Comparison of ENCODE assay signal across 17 mouse cellular contexts in the genomic region with DNA sequence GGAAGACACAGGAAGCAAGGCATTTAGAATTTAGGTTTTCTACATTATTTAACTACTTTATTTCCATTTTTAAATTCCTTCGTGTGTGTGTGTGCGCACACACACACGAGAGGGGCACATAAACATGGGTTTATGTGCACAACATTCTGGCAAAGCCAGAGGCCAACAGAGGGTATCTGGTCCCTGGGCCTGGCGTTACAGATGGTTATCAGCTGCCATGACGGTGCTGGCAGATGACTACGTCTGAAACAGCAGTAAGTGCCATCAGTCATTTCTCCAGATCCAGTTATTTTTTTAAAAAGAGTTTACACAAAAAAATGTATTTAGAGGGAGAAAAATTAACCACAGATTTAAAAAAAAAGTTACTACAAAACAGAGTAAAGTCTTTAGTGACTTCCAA. TPM values are rescaled to one million over a fixed set of nuclear protein-coding genes. Genes with fewer than 3 reads are reported as not detected.
DNase-seq lines count a peak whose midpoint lies in the region; ATAC-seq and TF ChIP-seq lines count a peak whose summit lies in the region.
"Had no signal": no experiment of that assay in that cellular context is flagged by ENCODE, and none has a peak within 500 bp of the region (broad histone marks: within the 10 kb centered on the region; RNA-seq: fewer than 3 reads in every experiment).

No protein-coding gene starts in this region.

- H3K27ac ChIP-seq in embryonic facial prominence, embryonic 13.5 days, result 0 out of 2 replicates have a peak overlapping the region, but pooled peaks have one; percentile 34
- no peak overlapping the region for H3K27ac ChIP-seq in embryonic facial prominence, embryonic 10.5 days (replicated peaks)
- H3K27ac ChIP-seq in lung, embryonic 16.5 days (ENCODE audit: low read length), result no peak overlapping the region; the same call in 1 of the 2 replicates
- H3K27ac ChIP-seq in small intestine, adult 2 months (ENCODE audit: insufficient read depth, low read depth, low read length), result peak overlapping the region; percentile 48; the same call in 1 of the 2 replicates
- no peak overlapping the region for H3K27ac ChIP-seq in hindbrain, embryonic 12.5 days
- H3K27ac ChIP-seq: embryonic facial prominence, embryonic 12.5 days; forebrain, embryonic 13.5 days; heart, embryonic 15.5 days; limb, embryonic 13.5 days; macrophage had no signal

- H3K4me2 ChIP-seq in embryonic facial prominence, embryonic 13.5 days, result no peak overlapping the region
- peak overlapping the region; percentile 16; the same call in 1 of the 2 replicates for H3K4me2 ChIP-seq in lung, embryonic 16.5 days (ENCODE audit: low read depth, low read length)
- H3K4me2 ChIP-seq in hindbrain, embryonic 12.5 days (replicated peaks), result no peak overlapping the region
- H3K4me2 ChIP-seq: embryonic facial prominence, embryonic 12.5 days; forebrain, embryonic 13.5 days; heart, embryonic 15.5 days; limb, embryonic 13.5 days; midbrain, embryonic 13.5 days had no signal

- no peak overlapping the region for H3K4me3 ChIP-seq in embryonic facial prominence, embryonic 13.5 days
- no peak overlapping the region for H3K4me3 ChIP-seq in embryonic facial prominence, embryonic 10.5 days
- H3K4me3 ChIP-seq in lung, embryonic 16.5 days (ENCODE audit: low read length), result no peak overlapping the region
- H3K4me3 ChIP-seq in lung, adult 2 months (replicated peaks; ENCODE audit: extremely low read depth, low read depth, low read length), result no peak overlapping the region
- no peak overlapping the region for H3K4me3 ChIP-seq in small intestine, adult 2 months (ENCODE audit: low read depth, low read length)
- no peak overlapping the region for H3K4me3 ChIP-seq in hindbrain, embryonic 12.5 days
- H3K4me3 ChIP-seq: embryonic facial prominence, embryonic 12.5 days; forebrain, embryonic 13.5 days; heart, embryonic 15.5 days; limb, embryonic 13.5 days; midbrain, embryonic 13.5 days had no signal

- H3K4me1 ChIP-seq in embryonic facial prominence, embryonic 13.5 days, result peaks cover 16% of the 10 kb centered on the region; the same call in 1 of the 2 replicates
- H3K4me1 ChIP-seq in embryonic facial prominence, embryonic 10.5 days, result peaks cover 3% of the 10 kb centered on the region; the same call in 1 of the 2 replicates
- peaks cover 18% of the 10 kb centered on the region for H3K4me1 ChIP-seq in lung, embryonic 16.5 days (replicated peaks; ENCODE audit: control insufficient read depth, insufficient read depth, low read length)
- H3K4me1 ChIP-seq in lung, adult 2 months (ENCODE audit: control insufficient read depth, insufficient read depth, low read length), result peaks cover 16% of the 10 kb centered on the region
- peaks cover 21% of the 10 kb centered on the region for H3K4me1 ChIP-seq in small intestine, adult 2 months (ENCODE audit: control insufficient read depth, insufficient read depth, insufficient read length, low read length)
- H3K4me1 ChIP-seq in hindbrain, embryonic 12.5 days, result peaks cover 3% of the 10 kb centered on the region; the same call in 1 of the 2 replicates

- no peak for TF ChIP-seq POLR2A in lung, adult 2 months (IDR thresholded peaks at IDR 0.05; ENCODE audit: borderline replicate concordance, extremely low read depth, low read depth, low read length)
- no peak for TF ChIP-seq POLR2A in small intestine, adult 2 months (IDR thresholded peaks at IDR 0.05; ENCODE audit: low read depth, low read length)

- no peak for DNase-seq in embryonic facial prominence, embryonic 10.5 days (ENCODE audit: low spot score)
- no peak for DNase-seq in lung, adult 2 months
- peak; percentile 68 for DNase-seq in liver
- DNase-seq in urinary bladder, adult 18-20 months (ENCODE audit: low spot score in 2 of 2), result no peak
- DNase-seq: cerebellum, adult 11-12 months had no signal

- no peak overlapping the region for H3K9ac ChIP-seq in embryonic facial prominence, embryonic 13.5 days
- no peak overlapping the region for H3K9ac ChIP-seq in lung, embryonic 16.5 days (ENCODE audit: low read length)
- H3K9ac ChIP-seq in hindbrain, embryonic 12.5 days, result no peak overlapping the region
- H3K9ac ChIP-seq: embryonic facial prominence, embryonic 12.5 days; forebrain, embryonic 13.5 days; heart, embryonic 15.5 days; limb, embryonic 13.5 days; midbrain, embryonic 13.5 days had no signal

- no peak for TF ChIP-seq CTCF in lung, adult 2 months (IDR thresholded peaks at IDR 0.05; ENCODE audit: insufficient read depth, low read length)
- no peak for TF ChIP-seq CTCF in small intestine, adult 2 months (IDR thresholded peaks at IDR 0.05; ENCODE audit: extremely low read depth, insufficient read length, insufficient replicate concordance, low read depth, low read length)

- H3K9me3 ChIP-seq in embryonic facial prominence, embryonic 13.5 days, result no peaks in the 10 kb centered on the region
- H3K9me3 ChIP-seq in embryonic facial prominence, embryonic 10.5 days, result no peaks in the 10 kb centered on the region
- H3K9me3 ChIP-seq in lung, embryonic 16.5 days (ENCODE audit: control insufficient read depth, low read length), result no peaks in the 10 kb centered on the region
- H3K9me3 ChIP-seq in hindbrain, embryonic 12.5 days (replicated peaks), result no peaks in the 10 kb centered on the region
- H3K9me3 ChIP-seq: embryonic facial prominence, embryonic 12.5 days; forebrain, embryonic 13.5 days; heart, embryonic 15.5 days; limb, embryonic 13.5 days; midbrain, embryonic 13.5 days had no signal

- no peaks in the 10 kb centered on the region for H3K27me3 ChIP-seq in embryonic facial prominence, embryonic 13.5 days
- no peaks in the 10 kb centered on the region for H3K27me3 ChIP-seq in embryonic facial prominence, embryonic 10.5 days (replicated peaks; ENCODE audit: low read depth, poor library complexity, severe bottlenecking)
- H3K27me3 ChIP-seq in lung, embryonic 16.5 days (ENCODE audit: control insufficient read depth, insufficient read depth, low read depth, low read length), result no peaks in the 10 kb centered on the region
- no peaks in the 10 kb centered on the region for H3K27me3 ChIP-seq in small intestine, adult 2 months (ENCODE audit: control insufficient read depth, insufficient read depth, low read length)
- no peaks in the 10 kb centered on the region for H3K27me3 ChIP-seq in hindbrain, embryonic 12.5 days
- H3K27me3 ChIP-seq: CH12.LX; embryonic facial prominence, embryonic 12.5 days; forebrain, embryonic 13.5 days; heart, embryonic 15.5 days; limb, embryonic 13.5 days; midbrain, embryonic 13.5 days; Patski had no signal

- peaks cover 66% of the 10 kb centered on the region for H3K36me3 ChIP-seq in embryonic facial prominence, embryonic 13.5 days
- peaks cover 88% of the 10 kb centered on the region for H3K36me3 ChIP-seq in embryonic facial prominence, embryonic 10.5 days (replicated peaks)
- H3K36me3 ChIP-seq in lung, embryonic 16.5 days (ENCODE audit: control insufficient read depth, insufficient read depth, low read length), result peaks cover 21% of the 10 kb centered on the region
- peaks cover 31% of the 10 kb centered on the region for H3K36me3 ChIP-seq in small intestine, adult 2 months (ENCODE audit: control insufficient read depth, insufficient read depth, low read length)
- H3K36me3 ChIP-seq in hindbrain, embryonic 12.5 days, result peaks cover 58% of the 10 kb centered on the region

- 79% methylated on average over 6 of the region's 6 CpGs for WGBS in embryonic facial prominence, embryonic 13.5 days
- WGBS in embryonic facial prominence, embryonic 10.5 days, result 86% methylated on average over 6 of the region's 6 CpGs
- 53% methylated on average over 6 of the region's 6 CpGs for WGBS in lung, embryonic 16.5 days
- WGBS in lung, adult 2 months, result 47% methylated on average over 6 of the region's 6 CpGs
- 44% methylated on average over 6 of the region's 6 CpGs for WGBS in small intestine, adult 2 months
- WGBS in hindbrain, embryonic 12.5 days, result 89% methylated on average over 6 of the region's 6 CpGs

- no peak for ATAC-seq in embryonic facial prominence, embryonic 13.5 days (ENCODE audit: insufficient number of reproducible peaks, insufficient read depth, low FRiP score, low TSS enrichment, low read depth)
- ATAC-seq in lung, embryonic 16.5 days (ENCODE audit: low read depth), result no peak
- ATAC-seq in hindbrain, embryonic 12.5 days (ENCODE audit: low FRiP score), result no peak
- ATAC-seq: midbrain, embryonic 13.5 days; Patski had no signal

RNA-seq across cellular contexts. Expression of a gene that starts 16.3 kb away (rescaled TPM):
- polyA plus RNA-seq in embryonic facial prominence, embryonic 13.5 days (2015; fragmentation: Nextera tagmentation; extraction: Ambion mirVana), result 21.3 and 26.3 TPM in 2 replicates
- polyA plus RNA-seq in embryonic facial prominence, embryonic 10.5 days (2016; fragmentation: Nextera tagmentation; extraction: Ambion mirVana), result 17.0 and 17.2 TPM in 2 replicates
- polyA plus RNA-seq in lung, embryonic 16.5 days (2015; fragmentation: Nextera tagmentation; extraction: Ambion mirVana), result 23.7 and 26.2 TPM in 2 replicates
- polyA plus RNA-seq in lung, adult 2 months (2012; rRNA removed), result 15.3 and 16.9 TPM in 2 replicates
- 30.5 and 32.4 TPM in 2 replicates for polyA plus RNA-seq in small intestine, adult 2 months (2012; rRNA removed)
- 32.3 and 33.5 TPM in 2 replicates for polyA plus RNA-seq in hindbrain, embryonic 12.5 days (2016; fragmentation: Nextera tagmentation; extraction: Ambion mirVana)

RNA-seq across cellular contexts. Expression of a gene that starts 17.2 kb away (rescaled TPM):
- polyA plus RNA-seq in embryonic facial prominence, embryonic 13.5 days (2015; fragmentation: Nextera tagmentation; extraction: Ambion mirVana), result 24.3 and 27.4 TPM in 2 replicates
- 27.4 and 28.1 TPM in 2 replicates for polyA plus RNA-seq in embryonic facial prominence, embryonic 10.5 days (2016; fragmentation: Nextera tagmentation; extraction: Ambion mirVana)
- 22.0 and 23.3 TPM in 2 replicates for polyA plus RNA-seq in lung, embryonic 16.5 days (2015; fragmentation: Nextera tagmentation; extraction: Ambion mirVana)
- polyA plus RNA-seq in lung, adult 2 months (2012; rRNA removed), result 43.9 and 45.9 TPM in 2 replicates
- 30.2 and 50.2 TPM in 2 replicates for polyA plus RNA-seq in small intestine, adult 2 months (2012; rRNA removed)
- polyA plus RNA-seq in hindbrain, embryonic 12.5 days (2016; fragmentation: Nextera tagmentation; extraction: Ambion mirVana), result 42.1 and 45.5 TPM in 2 replicates

RNA-seq across cellular contexts. Expression of a gene that starts 17.8 kb away (rescaled TPM):
- polyA plus RNA-seq in embryonic facial prominence, embryonic 13.5 days (2015; fragmentation: Nextera tagmentation; extraction: Ambion mirVana), result 49.0 and 50.1 TPM in 2 replicates
- polyA plus RNA-seq in embryonic facial prominence, embryonic 10.5 days (2016; fragmentation: Nextera tagmentation; extraction: Ambion mirVana), result 53.4 and 57.6 TPM in 2 replicates
- 39.8 and 40.3 TPM in 2 replicates for polyA plus RNA-seq in lung, embryonic 16.5 days (2015; fragmentation: Nextera tagmentation; extraction: Ambion mirVana)
- 21.2 and 31.7 TPM in 2 replicates for polyA plus RNA-seq in lung, adult 2 months (2012; rRNA removed)
- polyA plus RNA-seq in small intestine, adult 2 months (2012; rRNA removed), result 19.1 and 33.4 TPM in 2 replicates
- polyA plus RNA-seq in hindbrain, embryonic 12.5 days (2016; fragmentation: Nextera tagmentation; extraction: Ambion mirVana), result 49.9 and 50.4 TPM in 2 replicates

RNA-seq across cellular contexts. Expression of a gene that starts 18.0 kb away (rescaled TPM):
- polyA plus RNA-seq in embryonic facial prominence, embryonic 13.5 days (2015; fragmentation: Nextera tagmentation; extraction: Ambion mirVana), result 23.5 and 24.4 TPM in 2 replicates
- 26.4 and 28.0 TPM in 2 replicates for polyA plus RNA-seq in embryonic facial prominence, embryonic 10.5 days (2016; fragmentation: Nextera tagmentation; extraction: Ambion mirVana)
- polyA plus RNA-seq in lung, embryonic 16.5 days (2015; fragmentation: Nextera tagmentation; extraction: Ambion mirVana), result 15.4 and 15.9 TPM in 2 replicates
- 6.2 and 7.1 TPM in 2 replicates for polyA plus RNA-seq in lung, adult 2 months (2012; rRNA removed)
- polyA plus RNA-seq in small intestine, adult 2 months (2012; rRNA removed), result 2.6 and 3.1 TPM in 2 replicates
- 23.8 and 25.9 TPM in 2 replicates for polyA plus RNA-seq in hindbrain, embryonic 12.5 days (2016; fragmentation: Nextera tagmentation; extraction: Ambion mirVana)

RNA-seq across cellular contexts. Expression of a gene that starts 43.6 kb away (rescaled TPM):
- polyA plus RNA-seq in embryonic facial prominence, embryonic 13.5 days (2015; fragmentation: Nextera tagmentation; extraction: Ambion mirVana), result 1.5 and 1.7 TPM in 2 replicates
- polyA plus RNA-seq in embryonic facial prominence, embryonic 10.5 days (2016; fragmentation: Nextera tagmentation; extraction: Ambion mirVana), result 0.34 and 0.69 TPM in 2 replicates
- 0.90 and 3.1 TPM in 2 replicates for polyA plus RNA-seq in lung, embryonic 16.5 days (2015; fragmentation: Nextera tagmentation; extraction: Ambion mirVana)
- polyA plus RNA-seq in lung, adult 2 months (2012; rRNA removed), result 0.09 TPM in 1 of 2 replicates, not detected in the other
- not detected in 2 replicates for polyA plus RNA-seq in small intestine, adult 2 months (2012; rRNA removed)
- 0.15 and 0.31 TPM in 2 replicates for polyA plus RNA-seq in hindbrain, embryonic 12.5 days (2016; fragmentation: Nextera tagmentation; extraction: Ambion mirVana)
- polyA plus RNA-seq: macrophage had no signal

Comparison
In these comparisons a context has a peak if more than half of its experiments do, and no peak if none do; other contexts are left out.
1. H3K27ac ChIP-seq: peak in embryonic facial prominence, embryonic 13.5 days (single experiment) and small intestine, adult 2 months (single experiment); none in embryonic facial prominence, embryonic 10.5 days (single experiment), lung, embryonic 16.5 days (single experiment) and hindbrain, embryonic 12.5 days (single experiment).